Mouse (Mus musculus) embryonic facial prominence, embryonic 12.5 days (tissue): ENCODE results near the gene Cul4a. TPM values are rescaled to one million over a fixed set of nuclear protein-coding genes. Genes with fewer than 3 reads are reported as not detected.
"Not testable (repeated sequence)": the region's sequence is repeated elsewhere in the genome, so short reads cannot be mapped to it uniquely, and the experiment has no call there.

ENCODE experiments used
- ATAC-seq: fragments of 200-750 bp; cut with Nextera tagmentation; 2 replicates; pipeline ENCODE4 v1.8.0; 2017; ENCODE audit not compliant: insufficient number of reproducible peaks, insufficient read depth, low FRiP score, low TSS enrichment
- H3K27ac ChIP-seq: fragments of 300-500 bp; sonication (generic); 2 replicates; pipeline ENCODE4 v1.5.1; 2016; ENCODE audit warnings: mild to moderate bottlenecking
- H3K27me3 ChIP-seq: fragments of 300-500 bp; sonication (generic); 2 replicates; pipeline ENCODE4 v1.6.1; 2016; ENCODE audit warnings: mild to moderate bottlenecking, moderate library complexity
- H3K36me3 ChIP-seq: fragments of 300-500 bp; sonication (generic); 2 replicates; pipeline ENCODE4 v1.6.1; 2016; ENCODE audit warnings: mild to moderate bottlenecking
- H3K4me1 ChIP-seq: fragments of 300-500 bp; sonication (generic); 2 replicates; pipeline ENCODE4 v1.6.1; 2016
- H3K4me2 ChIP-seq: fragments of 300-500 bp; sonication (generic); replicated peaks from 2 replicates; pipeline ENCODE4 v1.6.1; 2016; ENCODE audit warnings: mild to moderate bottlenecking, moderate library complexity
- H3K4me3 ChIP-seq: fragments of 300-500 bp; sonication (generic); 2 replicates; pipeline ENCODE4 v1.5.1; 2016; ENCODE audit warnings: mild to moderate bottlenecking
- H3K9ac ChIP-seq: fragments of 300-500 bp; sonication (generic); 2 replicates; pipeline ENCODE4 v1.6.1; 2016; ENCODE audit warnings: mild to moderate bottlenecking, moderate library complexity
- H3K9me3 ChIP-seq: fragments of 300-500 bp; sonication (generic); 2 replicates; pipeline ENCODE4 v1.6.1; 2016; ENCODE audit warnings: mild to moderate bottlenecking, moderate library complexity
- WGBS: fragments of 180-500 bp; shearing (Covaris S2); methylation state at CpG from one replicate; pipeline ENCODE4 v1.1.7; 2016; 5-methylcytosine and 5-hydroxymethylcytosine counted together
- polyA plus RNA-seq: library from polyadenylated mRNA; unstranded; fragments of >200 nt; fragmentation: Nextera tagmentation; extraction: Ambion mirVana; gene quantifications from 2 replicates; pipeline ENCODE4 v1.2.1, GENCODE M21; 2016

Cul4a gene
- polyA plus RNA-seq, 1 experiment from 2014 or later = 109 TPM

DNA sequence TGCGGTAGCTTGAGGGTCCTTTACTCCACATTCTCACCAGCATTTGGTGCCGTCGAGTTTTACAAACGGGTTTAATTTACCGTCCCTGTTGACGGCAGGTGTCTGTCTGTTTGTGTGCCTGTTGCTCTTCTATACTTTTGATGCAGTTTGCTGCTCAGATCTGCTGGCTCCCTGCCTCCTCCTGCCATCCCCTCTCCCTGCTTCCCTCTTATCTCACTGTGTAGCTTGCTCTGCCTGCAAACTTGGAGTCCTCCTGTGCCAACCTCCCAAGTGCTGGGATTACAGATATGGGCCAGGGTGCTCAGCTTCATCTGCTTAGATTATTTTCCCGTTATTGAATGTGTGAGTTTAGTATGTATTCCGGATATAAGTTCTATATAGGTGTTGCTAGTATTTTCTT is 3.5 kb downstream of the Cul4a start:
- Histone ChIP-seq H3K9ac (no peak overlapping the region), H3K4me3 (no peak overlapping the region), H3K4me1 (peaks cover 8% of the 10 kb centered on the region), H3K27me3 (no peaks in the 10 kb centered on the region), H3K9me3 (no peaks in the 10 kb centered on the region), H3K27ac (no peak overlapping the region), H3K4me2 (no peak overlapping the region), H3K36me3 (peaks cover 12% of the 10 kb centered on the region)
- ATAC-seq = no peak
- WGBS = 91% methylated on average over 8 of the region's 8 CpGs

DNA sequence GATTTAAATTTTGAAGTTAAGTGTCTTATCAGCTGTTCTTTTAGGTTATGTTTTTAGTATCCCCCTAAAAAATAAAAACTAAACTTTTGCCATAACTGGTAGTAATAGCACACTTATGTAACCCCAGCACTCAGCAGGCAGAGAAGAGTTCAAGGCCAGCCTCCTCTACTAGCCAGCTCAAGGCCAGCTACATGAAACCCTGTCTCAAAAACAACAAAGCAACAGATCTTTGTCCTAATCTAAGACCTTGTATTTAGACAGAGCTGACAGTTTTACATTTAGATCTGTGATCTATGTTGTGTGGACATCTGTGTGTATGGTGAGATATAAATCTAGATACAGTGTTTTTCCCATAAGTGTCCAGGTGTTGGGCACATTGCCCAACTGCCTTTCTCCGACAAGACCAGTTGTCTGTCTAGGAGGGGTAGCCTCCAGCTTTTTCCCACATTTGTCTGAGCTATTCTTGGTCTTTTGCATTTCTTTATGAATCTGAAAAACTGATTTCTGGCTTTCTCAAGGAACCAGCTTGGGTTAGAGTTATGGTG is 4.1 kb downstream of the Cul4a start:
- Histone ChIP-seq H3K9me3 (no peaks in the 10 kb centered on the region), H3K36me3 (peaks cover 14% of the 10 kb centered on the region), H3K27ac (no peak overlapping the region), H3K4me1 (peaks cover 6% of the 10 kb centered on the region), H3K4me2 (no peak overlapping the region), H3K27me3 (no peaks in the 10 kb centered on the region), H3K9ac (no peak overlapping the region), H3K4me3 (no peak overlapping the region)
- no peak for ATAC-seq
- WGBS = 79% methylated on average over 1 of the region's 1 CpGs

DNA sequence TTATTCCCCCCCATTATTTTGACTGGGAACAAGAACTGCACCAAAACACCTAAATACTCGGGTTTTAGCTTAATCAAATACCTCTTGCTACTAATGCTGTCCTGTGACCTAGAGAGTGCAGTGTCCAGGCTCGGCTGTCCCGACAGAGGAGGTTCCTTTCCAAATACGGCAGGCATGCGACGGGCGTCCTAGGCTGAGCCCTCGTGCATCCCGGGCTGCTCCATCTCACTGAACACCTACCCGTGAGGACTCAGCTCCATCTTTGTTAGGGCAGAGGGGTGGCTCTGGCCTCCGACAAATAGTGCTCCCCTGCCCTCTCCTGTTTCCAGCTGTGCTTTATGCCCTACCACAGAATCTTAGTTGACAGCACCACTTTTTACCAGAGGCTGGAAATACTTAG is 6.5 kb downstream of the Cul4a start:
- H3K36me3 ChIP-seq = peaks cover 24% of the 10 kb centered on the region
- H3K4me3 ChIP-seq = no peak overlapping the region

DNA sequence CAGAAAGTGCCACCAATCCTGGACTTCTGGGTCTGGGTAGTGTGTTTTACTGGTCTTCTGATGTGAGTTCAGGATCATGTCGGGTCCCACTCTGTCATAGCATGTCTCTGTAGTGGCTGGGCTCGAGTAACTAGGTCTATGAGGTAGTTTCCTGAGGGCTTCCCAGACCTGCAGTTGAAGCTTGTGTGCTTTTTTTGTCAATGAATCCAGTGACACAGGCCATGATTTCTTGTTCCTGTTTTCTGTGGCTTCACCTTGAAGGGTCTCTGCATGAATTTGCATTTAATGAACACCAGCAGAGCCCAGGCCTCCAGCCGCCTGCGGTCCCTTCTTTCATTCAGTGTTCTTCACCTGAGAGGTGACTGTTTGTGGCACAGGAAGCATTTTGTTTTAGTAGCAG is 7.8 kb downstream of the Cul4a start:
- no peak overlapping the region for H3K4me3 ChIP-seq
- H3K27ac ChIP-seq = no peak overlapping the region
- ATAC-seq = no peak
- no peaks in the 10 kb centered on the region for H3K27me3 ChIP-seq
- H3K9ac ChIP-seq = no peak overlapping the region
- 91% methylated on average over 4 of the region's 4 CpGs for WGBS
- no peaks in the 10 kb centered on the region for H3K4me1 ChIP-seq
- peaks cover 32% of the 10 kb centered on the region for H3K36me3 ChIP-seq
- H3K4me2 ChIP-seq = no peak overlapping the region
- H3K9me3 ChIP-seq = no peaks in the 10 kb centered on the region

More for the DNA sequence above, 6.5 kb downstream of the Cul4a start:
- no peak overlapping the region for H3K27ac ChIP-seq
- no peak overlapping the region for H3K9ac ChIP-seq
- H3K4me2 ChIP-seq = no peak overlapping the region
- no peak for ATAC-seq
- WGBS = 87% methylated on average over 11 of the region's 11 CpGs
- no peaks in the 10 kb centered on the region for H3K27me3 ChIP-seq
- no peaks in the 10 kb centered on the region for H3K9me3 ChIP-seq
- no peaks in the 10 kb centered on the region for H3K4me1 ChIP-seq

DNA sequence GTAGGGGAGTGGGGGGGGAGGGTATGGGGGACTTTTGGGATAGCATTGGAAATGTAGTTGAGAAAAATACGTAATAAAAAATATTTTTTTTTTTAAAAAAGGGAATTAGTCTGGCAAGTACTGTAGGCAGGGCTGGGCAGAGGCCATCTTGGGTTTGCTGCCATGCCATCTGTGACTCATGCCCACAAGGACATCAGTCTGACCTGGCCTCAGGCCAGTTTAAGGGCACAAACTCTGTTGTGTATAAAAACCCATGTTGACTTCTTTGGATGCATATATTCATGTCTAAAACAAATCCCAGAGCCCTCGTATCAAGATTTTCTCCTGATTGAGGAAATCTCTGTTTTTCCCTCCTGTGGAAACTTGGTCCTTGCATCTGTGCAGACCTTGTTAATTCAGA is 11.7 kb downstream of the Cul4a start:
- WGBS = 85% methylated on average over 2 of the region's 2 CpGs
- no peak overlapping the region for H3K27ac ChIP-seq
- H3K4me3 ChIP-seq = no peak overlapping the region
- H3K36me3 ChIP-seq = peaks cover 48% of the 10 kb centered on the region
- no peaks in the 10 kb centered on the region for H3K9me3 ChIP-seq
- no peak overlapping the region for H3K9ac ChIP-seq
- no peak for ATAC-seq
- H3K4me1 ChIP-seq = no peaks in the 10 kb centered on the region
- H3K4me2 ChIP-seq = no peak overlapping the region
- H3K27me3 ChIP-seq = no peaks in the 10 kb centered on the region

DNA sequence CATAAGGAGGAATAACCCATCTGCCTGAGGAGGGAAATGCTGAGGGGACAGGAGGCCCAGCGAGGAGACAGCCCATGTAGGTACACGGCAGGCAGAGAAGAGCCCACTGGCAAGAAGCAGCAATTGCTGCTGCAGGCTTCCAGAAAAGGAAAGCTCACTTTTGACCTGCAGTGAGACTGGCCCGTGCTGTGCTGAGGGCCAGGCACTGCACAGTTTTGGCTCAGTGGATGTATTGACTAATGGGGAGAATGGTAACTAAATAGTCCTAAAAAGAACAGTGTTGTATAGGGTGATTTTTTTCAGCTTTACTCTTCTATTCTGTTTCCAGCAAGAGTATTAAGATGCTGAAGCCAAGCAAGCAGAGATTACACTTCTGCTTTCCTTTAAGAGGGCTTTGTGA is 13.1 kb downstream of the Cul4a start:
- Histone ChIP-seq H3K27me3 (no peaks in the 10 kb centered on the region), H3K9ac (no peak overlapping the region), H3K4me2 (no peak overlapping the region), H3K4me1 (no peaks in the 10 kb centered on the region), H3K9me3 (no peaks in the 10 kb centered on the region), H3K36me3 (peaks cover 47% of the 10 kb centered on the region), H3K27ac (no peak overlapping the region), H3K4me3 (no peak overlapping the region)
- no peak for ATAC-seq
- 84% methylated on average over 3 of the region's 3 CpGs for WGBS

DNA sequence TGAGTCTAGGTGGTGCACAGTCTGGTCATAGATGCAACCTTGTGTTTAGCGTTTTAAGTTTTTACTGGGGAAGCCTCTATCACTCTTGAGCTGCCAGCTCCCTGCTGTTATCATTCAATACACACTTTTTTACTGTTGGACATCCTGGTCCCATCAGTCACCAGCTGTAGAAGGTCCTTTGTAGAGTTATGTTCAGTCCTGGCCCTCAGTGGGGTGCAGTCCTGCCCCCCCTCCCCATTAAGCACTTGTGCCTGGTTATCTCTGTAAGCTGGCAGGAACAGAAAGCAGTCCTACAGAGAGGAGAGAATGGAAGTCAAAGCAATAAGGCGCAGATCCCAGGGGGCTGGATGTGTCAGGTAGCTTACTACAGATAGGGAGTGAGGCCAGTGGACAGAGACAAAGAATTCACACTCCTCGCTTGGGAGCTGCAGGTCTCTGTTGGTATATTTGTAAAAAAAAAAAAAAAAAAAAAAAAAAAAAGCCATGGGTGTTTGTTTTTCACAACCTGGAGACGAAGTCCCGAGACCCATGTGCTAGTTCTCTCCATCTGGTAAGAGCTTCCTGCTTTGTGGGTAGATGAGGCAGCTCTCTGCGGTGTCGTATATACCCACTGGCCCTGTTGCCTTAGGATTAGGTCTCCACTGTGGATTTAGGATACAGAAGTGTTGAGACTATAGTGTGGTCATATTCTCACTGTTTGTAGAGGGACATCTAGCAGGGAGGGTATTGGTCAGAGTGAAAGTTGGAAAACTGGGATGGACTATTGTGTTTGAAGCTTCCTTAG is 15.7 kb downstream of the Cul4a start:
- Histone ChIP-seq H3K4me1 (no peaks in the 10 kb centered on the region), H3K9me3 (no peaks in the 10 kb centered on the region), H3K9ac (no peak overlapping the region), H3K4me2 (no peak overlapping the region), H3K4me3 (no peak overlapping the region), H3K27me3 (no peaks in the 10 kb centered on the region), H3K27ac (no peak overlapping the region), H3K36me3 (peaks cover 55% of the 10 kb centered on the region)
- no peak for ATAC-seq
- 92% methylated on average over 7 of the region's 7 CpGs for WGBS

DNA sequence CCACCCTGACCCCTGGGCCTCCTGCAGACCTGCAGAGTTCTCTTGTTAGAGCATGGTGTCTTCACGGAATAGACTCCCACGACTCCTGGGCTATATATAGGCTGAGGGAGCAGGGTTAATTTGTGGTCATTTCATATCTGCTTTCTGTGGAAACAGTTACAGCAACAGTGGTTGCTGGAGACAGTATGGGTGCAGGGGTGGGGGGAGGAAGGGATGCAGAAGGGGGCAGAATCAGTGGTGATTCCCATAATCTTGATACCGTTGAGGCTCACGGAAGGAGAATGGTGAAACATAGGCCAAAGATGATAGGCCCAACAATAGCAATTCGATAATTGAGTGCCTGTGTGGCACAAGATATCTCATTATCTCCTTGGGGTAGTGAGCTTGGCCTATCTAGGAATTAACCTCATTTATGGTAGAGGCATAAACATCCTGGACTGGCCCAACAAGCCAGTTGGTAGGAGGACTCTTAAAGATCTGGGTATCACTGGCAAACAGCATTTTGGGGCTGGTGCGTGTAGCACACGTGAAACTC is 17.5 kb downstream of the Cul4a start:
- 91% methylated on average over 7 of the region's 7 CpGs for WGBS
- Histone ChIP-seq H3K4me3 (no peak overlapping the region), H3K9me3 (no peaks in the 10 kb centered on the region), H3K4me1 (no peaks in the 10 kb centered on the region), H3K27ac (no peak overlapping the region), H3K4me2 (no peak overlapping the region), H3K36me3 (peaks cover 64% of the 10 kb centered on the region), H3K27me3 (no peaks in the 10 kb centered on the region), H3K9ac (no peak overlapping the region)
- no peak for ATAC-seq

DNA sequence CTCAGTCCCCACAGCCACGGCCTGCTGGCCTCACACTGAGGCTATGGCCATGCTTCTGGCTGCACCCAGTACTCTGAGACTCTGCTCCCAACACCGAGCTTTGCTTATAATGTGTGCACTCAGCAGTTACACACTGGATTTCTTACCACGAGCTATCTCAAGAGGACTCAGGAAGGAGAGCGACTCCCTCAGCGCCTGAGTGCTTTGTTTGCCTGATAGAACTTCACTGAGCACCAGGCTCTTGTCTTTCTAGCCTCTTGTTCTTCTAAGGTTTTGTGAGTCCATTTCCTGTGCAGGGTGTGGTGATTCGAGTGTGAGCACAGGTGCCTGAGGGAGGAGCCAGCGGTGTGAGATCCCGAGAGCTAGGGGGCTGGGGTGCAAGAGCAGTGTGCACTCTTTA is 19.5 kb downstream of the Cul4a start:
- 94% methylated on average over 8 of the region's 8 CpGs for WGBS
- no peak overlapping the region for H3K27ac ChIP-seq

DNA sequence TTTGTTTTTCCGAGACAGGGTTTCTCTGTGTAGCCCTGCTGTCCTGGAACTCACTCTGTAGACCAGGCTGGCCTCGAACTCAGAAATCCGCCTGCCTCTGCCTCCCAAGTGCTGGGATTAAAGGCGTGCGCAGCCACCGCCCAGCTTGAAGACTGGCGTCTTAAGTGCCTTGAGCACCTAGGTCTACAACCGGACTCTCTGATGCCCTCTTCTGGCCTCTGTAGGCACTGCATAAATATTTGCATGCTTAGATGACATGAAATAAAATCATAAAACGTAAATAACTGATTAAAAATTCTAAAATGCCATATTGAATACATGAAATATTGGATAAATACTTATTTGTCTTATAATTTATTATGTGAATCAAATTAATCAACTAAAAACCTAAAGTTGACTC is 26.8 kb downstream of the Cul4a start:
- not testable (repeated sequence) for H3K4me1 ChIP-seq, H3K4me2 ChIP-seq, H3K27ac ChIP-seq, H3K9ac ChIP-seq, H3K27me3 ChIP-seq, H3K4me3 ChIP-seq, ATAC-seq, H3K9me3 ChIP-seq
- H3K36me3 ChIP-seq = peaks cover 85% of the 10 kb centered on the region
- WGBS = 73% methylated on average over 9 of the region's 9 CpGs

More for the DNA sequence above, 19.5 kb downstream of the Cul4a start:
- no peak for ATAC-seq
- no peak overlapping the region for H3K4me3 ChIP-seq
- H3K9me3 ChIP-seq = no peaks in the 10 kb centered on the region
- no peaks in the 10 kb centered on the region for H3K27me3 ChIP-seq
- peaks cover 66% of the 10 kb centered on the region for H3K36me3 ChIP-seq
- no peak overlapping the region for H3K9ac ChIP-seq
- no peak overlapping the region for H3K4me2 ChIP-seq
- no peaks in the 10 kb centered on the region for H3K4me1 ChIP-seq

DNA sequence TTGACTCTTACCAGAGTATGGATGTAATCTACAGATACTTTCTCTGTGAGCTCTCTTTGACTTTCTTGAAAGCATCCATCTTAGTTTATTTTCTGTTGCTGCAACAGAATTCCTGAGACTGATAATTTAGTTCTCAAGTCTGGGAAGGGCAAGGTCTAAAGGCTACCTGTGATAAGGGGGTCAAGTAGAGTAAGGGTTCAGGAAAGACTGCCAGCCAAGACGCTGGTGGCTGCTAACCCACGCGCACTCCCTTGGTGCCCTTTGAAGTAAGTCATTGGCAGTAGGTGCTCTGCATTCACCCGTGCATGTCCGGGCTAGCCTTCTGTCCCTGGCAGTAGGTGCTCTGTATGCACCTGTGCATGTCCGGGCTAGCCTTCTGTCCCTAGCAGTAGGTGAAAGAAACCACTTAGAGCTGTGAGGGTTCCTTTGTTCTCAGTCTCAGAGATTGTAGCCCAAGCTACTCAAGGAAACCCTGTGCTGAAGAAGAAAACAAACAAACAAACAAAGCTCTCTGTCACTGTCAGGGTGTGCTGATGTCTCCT is 34.3 kb downstream of the Cul4a start:
- WGBS = 96% methylated on average over 6 of the region's 6 CpGs

DNA sequence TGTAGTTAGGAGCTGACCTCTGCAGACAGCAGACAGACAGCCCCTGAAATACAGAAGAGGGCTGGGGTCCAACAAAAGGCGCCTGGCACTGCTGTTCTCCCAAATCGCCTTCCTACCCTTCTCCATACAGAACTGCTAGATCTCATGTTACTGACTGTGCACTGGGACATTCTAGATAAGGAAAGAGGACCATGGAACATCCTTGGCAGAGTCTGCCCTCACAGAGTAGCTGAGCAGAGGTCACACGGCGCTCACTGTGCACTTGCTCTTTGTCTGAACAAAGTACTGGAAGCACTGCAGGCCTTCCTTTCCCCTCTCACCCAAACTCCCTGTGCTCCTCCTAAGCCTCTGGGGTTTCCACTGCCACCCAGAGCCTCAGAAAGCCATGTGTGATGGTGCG is 36.3 kb downstream of the Cul4a start:
- 87% methylated on average over 5 of the region's 5 CpGs for WGBS
- Histone ChIP-seq H3K4me2 (no peak overlapping the region), H3K27me3 (no peaks in the 10 kb centered on the region), H3K36me3 (peaks cover 97% of the 10 kb centered on the region), H3K4me1 (no peaks in the 10 kb centered on the region), H3K27ac (no peak overlapping the region), H3K9ac (no peak overlapping the region), H3K9me3 (no peaks in the 10 kb centered on the region), H3K4me3 (no peak overlapping the region)
- ATAC-seq = no peak

More for the DNA sequence above, 34.3 kb downstream of the Cul4a start:
- Histone ChIP-seq H3K27me3 (no peaks in the 10 kb centered on the region), H3K27ac (no peak overlapping the region), H3K36me3 (peaks cover 94% of the 10 kb centered on the region), H3K9ac (no peak overlapping the region), H3K9me3 (no peaks in the 10 kb centered on the region), H3K4me1 (no peaks in the 10 kb centered on the region), H3K4me2 (no peak overlapping the region), H3K4me3 (no peak overlapping the region)
- no peak for ATAC-seq
